Mouse (Mus musculus) C2C12 (cell line): ENCODE measurements around the gene Impdh2.

Experiments used
- CEBPB ChIP-seq: IDR thresholded peaks from one replicate; pipeline ENCODE4 v1.6.1; 2011; ENCODE audit warnings: low read depth, mild to moderate bottlenecking, control low read depth, moderate library complexity
- CTCF ChIP-seq: IDR thresholded peaks from one replicate; pipeline ENCODE4 v1.5.1; 2011; ENCODE audit not compliant: control insufficient read depth, insufficient read depth, insufficient read length
- FOSL1 ChIP-seq: IDR thresholded peaks from one replicate; pipeline ENCODE4 v1.8.0; 2011; ENCODE audit warnings: mild to moderate bottlenecking, low read length; ENCODE audit not compliant: poor library complexity, insufficient read depth, severe bottlenecking
- MAX ChIP-seq: IDR thresholded peaks from one replicate; pipeline ENCODE4 v1.6.1; 2011; ENCODE audit warnings: mild to moderate bottlenecking, control low read depth
- MYOD1 ChIP-seq: IDR thresholded peaks from one replicate; pipeline ENCODE4 v1.6.1; 2011; ENCODE audit warnings: low read depth; ENCODE audit not compliant: control insufficient read depth, insufficient read length
- MYOG ChIP-seq: IDR thresholded peaks from one replicate; pipeline ENCODE4 v1.6.1; 2011; ENCODE audit not compliant: control insufficient read depth, insufficient read length; ENCODE audit errors: extremely low read depth
- USF1 ChIP-seq: IDR thresholded peaks from one replicate; pipeline ENCODE4 v1.6.1; 2011; ENCODE audit warnings: low read depth, mild to moderate bottlenecking, control low read depth, moderate library complexity

DNA sequence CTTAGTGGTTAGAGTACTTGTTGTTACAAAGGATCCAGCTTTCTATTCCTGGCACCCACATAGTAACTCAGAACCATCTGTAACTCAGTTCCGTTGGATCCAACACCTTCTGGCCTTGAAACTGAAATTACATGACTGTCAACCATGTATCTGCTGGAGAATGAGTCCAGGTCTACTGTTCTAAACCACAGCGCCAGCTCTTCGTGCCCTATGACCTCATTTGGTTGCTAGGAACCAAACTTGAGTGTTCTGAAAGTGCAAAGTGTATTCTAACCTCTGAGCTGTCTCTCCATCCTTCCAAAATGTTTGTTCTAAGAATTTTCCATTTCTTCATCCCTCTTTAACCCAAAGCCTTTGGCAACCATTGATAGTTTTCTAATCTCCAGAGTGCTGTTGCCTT, 14.1 kb upstream of the Impdh2 start:
- TF ChIP-seq CTCF = no peak
- no peak for TF ChIP-seq FOSL1
- no peak for TF ChIP-seq MAX
- TF ChIP-seq CEBPB = no peak
- TF ChIP-seq USF1 = no peak
- no peak for TF ChIP-seq MYOD1
- TF ChIP-seq MYOG = no peak
